Mouse (Mus musculus): ENCODE results near the gene Ptpre. TPM values are rescaled to one million over a fixed set of nuclear protein-coding genes. Genes with fewer than 3 reads are reported as not detected.

Ptpre gene
- polyA plus RNA-seq, 1 experiment from 2014 or later: 1.7 TPM

DNA sequence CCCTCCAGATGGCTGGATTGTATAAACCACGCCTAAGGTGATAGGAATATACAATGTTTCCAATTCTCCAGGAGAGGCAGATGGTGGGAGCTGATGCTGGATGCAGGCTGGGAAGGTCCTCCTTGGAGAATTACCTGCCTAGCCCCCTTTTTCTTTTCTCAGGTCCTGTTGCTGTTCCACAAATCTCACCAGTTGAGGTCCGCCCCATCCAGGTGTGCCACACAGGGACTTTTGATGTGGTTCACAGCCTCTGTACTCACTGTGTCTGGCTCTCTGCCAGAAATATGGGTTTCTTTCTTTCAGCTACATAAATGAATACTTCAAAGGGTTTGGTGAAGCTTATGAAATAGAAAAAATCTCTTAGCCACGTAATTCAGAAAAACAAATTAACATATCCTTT is 5.0 kb downstream of the Ptpre start:
- H3K27me3 ChIP-seq (ENCODE audit: control insufficient read depth, insufficient read depth, low read length): peaks cover 34% of the 10 kb centered on the region
- 0 out of 2 replicates have a peak, but pooled peaks cover 3% of the 10 kb centered on the region for H3K4me1 ChIP-seq (ENCODE audit: control insufficient read depth, insufficient read depth, low read length)
- no peak for ATAC-seq (replicated peaks; ENCODE audit: insufficient number of reproducible peaks, low FRiP score, low TSS enrichment)
- H3K9me3 ChIP-seq (replicated peaks; ENCODE audit: control insufficient read depth, low read length): no peaks in the 10 kb centered on the region
- no peaks in the 10 kb centered on the region for H3K36me3 ChIP-seq (ENCODE audit: control insufficient read depth, insufficient read depth, low read length)
- no peak overlapping the region for H3K9ac ChIP-seq (ENCODE audit: low read depth, low read length)
- no peak overlapping the region for H3K27ac ChIP-seq (ENCODE audit: low read depth, low read length)
- 81% methylated on average over 3 of the region's 3 CpGs for WGBS (ENCODE audit: insufficient replicate concordance)
- H3K4me2 ChIP-seq: no peak overlapping the region
- H3K4me3 ChIP-seq (ENCODE audit: low read depth, low read length): no peak overlapping the region

DNA sequence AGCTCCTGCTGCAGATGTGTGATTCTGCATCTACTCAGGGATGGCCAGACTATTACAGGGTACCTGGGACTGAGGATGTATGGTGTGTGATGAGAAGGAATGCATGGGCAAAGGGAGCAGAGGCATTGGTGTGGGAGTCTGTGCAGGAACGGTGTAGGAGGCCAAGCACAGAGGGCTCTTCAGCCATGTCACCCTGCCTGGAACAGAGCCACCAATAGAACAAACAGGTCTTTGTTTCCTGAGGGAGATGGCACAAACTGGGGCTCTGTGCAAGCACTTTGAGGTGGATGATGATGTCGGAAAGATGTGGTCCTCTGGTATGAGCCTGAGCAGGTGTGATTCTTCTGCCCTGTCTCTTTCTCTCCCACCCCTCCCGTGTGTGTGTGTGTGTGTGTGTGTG is 5.8 kb downstream of the Ptpre start:
- ATAC-seq (replicated peaks; ENCODE audit: insufficient number of reproducible peaks, low FRiP score, low TSS enrichment): no peak
- H3K9me3 ChIP-seq (replicated peaks; ENCODE audit: control insufficient read depth, low read length): no peaks in the 10 kb centered on the region
- no peak overlapping the region for H3K4me2 ChIP-seq
- H3K9ac ChIP-seq (ENCODE audit: low read depth, low read length): no peak overlapping the region
- 0 out of 2 replicates have a peak, but pooled peaks cover 3% of the 10 kb centered on the region for H3K4me1 ChIP-seq (ENCODE audit: control insufficient read depth, insufficient read depth, low read length)
- no peaks in the 10 kb centered on the region for H3K36me3 ChIP-seq (ENCODE audit: control insufficient read depth, insufficient read depth, low read length)
- H3K27ac ChIP-seq (ENCODE audit: low read depth, low read length): no peak overlapping the region
- no peak overlapping the region for H3K4me3 ChIP-seq (ENCODE audit: low read depth, low read length)
- H3K27me3 ChIP-seq (ENCODE audit: control insufficient read depth, insufficient read depth, low read length): peaks cover 32% of the 10 kb centered on the region
- 74% methylated on average over 3 of the region's 3 CpGs for WGBS (ENCODE audit: insufficient replicate concordance)

DNA sequence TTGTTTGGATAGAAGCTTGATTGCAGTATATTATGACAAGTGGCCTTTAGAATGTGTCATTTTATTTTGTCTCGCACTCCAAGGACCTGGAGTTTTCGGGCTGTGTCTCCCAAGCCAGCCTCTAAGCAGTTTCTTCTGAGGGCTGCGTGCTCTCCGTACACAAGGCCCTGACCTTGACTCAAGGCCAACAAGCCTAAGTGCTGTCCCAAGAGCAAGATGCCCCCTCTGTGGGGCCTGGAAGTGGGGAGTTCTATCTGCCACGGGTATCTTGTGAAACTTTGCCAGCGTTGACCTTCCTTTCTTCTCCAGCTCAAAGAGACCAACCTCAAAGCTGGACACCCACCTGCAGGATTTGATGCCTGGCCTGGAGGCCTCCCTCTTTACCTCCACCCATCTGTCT is 7.0 kb downstream of the Ptpre start:
- ATAC-seq (replicated peaks; ENCODE audit: insufficient number of reproducible peaks, low FRiP score, low TSS enrichment): no peak
- H3K9ac ChIP-seq (ENCODE audit: low read depth, low read length): no peak overlapping the region
- no peak overlapping the region for H3K4me2 ChIP-seq
- no peak overlapping the region for H3K4me3 ChIP-seq (ENCODE audit: low read depth, low read length)
- peaks cover 22% of the 10 kb centered on the region for H3K27me3 ChIP-seq (ENCODE audit: control insufficient read depth, insufficient read depth, low read length)
- no peaks in the 10 kb centered on the region for H3K9me3 ChIP-seq (replicated peaks; ENCODE audit: control insufficient read depth, low read length)
- no peaks in the 10 kb centered on the region for H3K4me1 ChIP-seq (ENCODE audit: control insufficient read depth, insufficient read depth, low read length)
- H3K27ac ChIP-seq (ENCODE audit: low read depth, low read length): no peak overlapping the region
- H3K36me3 ChIP-seq (ENCODE audit: control insufficient read depth, insufficient read depth, low read length): no peaks in the 10 kb centered on the region
- WGBS (ENCODE audit: insufficient replicate concordance): 79% methylated on average over 6 of the region's 6 CpGs

DNA sequence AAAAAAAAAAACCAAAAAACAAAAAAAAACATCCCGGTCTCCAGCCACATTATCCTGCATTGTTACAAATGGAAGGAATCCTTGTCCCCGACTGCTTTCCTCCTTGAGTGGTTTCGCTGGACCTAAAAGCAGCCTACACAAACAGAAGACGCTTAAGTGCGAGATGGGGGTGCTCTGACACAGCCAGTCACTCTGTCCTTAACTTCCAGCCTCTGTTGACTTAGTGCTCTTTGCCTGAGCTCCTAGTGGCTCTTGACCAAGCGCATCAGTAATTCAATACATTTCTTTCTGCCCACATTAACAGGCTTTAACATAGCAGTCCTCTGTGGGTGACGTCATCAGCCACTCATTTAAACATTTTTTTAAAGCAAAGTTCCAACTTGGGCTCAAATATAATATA is 8.7 kb downstream of the Ptpre start:
- H3K4me1 ChIP-seq (ENCODE audit: control insufficient read depth, insufficient read depth, low read length): no peaks in the 10 kb centered on the region
- no peaks in the 10 kb centered on the region for H3K9me3 ChIP-seq (replicated peaks; ENCODE audit: control insufficient read depth, low read length)
- H3K4me2 ChIP-seq: no peak overlapping the region
- H3K4me3 ChIP-seq (ENCODE audit: low read depth, low read length): no peak overlapping the region
- no peak overlapping the region for H3K9ac ChIP-seq (ENCODE audit: low read depth, low read length)
- ATAC-seq (replicated peaks; ENCODE audit: insufficient number of reproducible peaks, low FRiP score, low TSS enrichment): no peak
- no peaks in the 10 kb centered on the region for H3K36me3 ChIP-seq (ENCODE audit: control insufficient read depth, insufficient read depth, low read length)
- peaks cover 13% of the 10 kb centered on the region; the same call in 1 of the 2 replicates for H3K27me3 ChIP-seq (ENCODE audit: control insufficient read depth, insufficient read depth, low read length)
- no peak overlapping the region for H3K27ac ChIP-seq (ENCODE audit: low read depth, low read length)
- 58% methylated on average over 7 of the region's 7 CpGs for WGBS (ENCODE audit: insufficient replicate concordance)

DNA sequence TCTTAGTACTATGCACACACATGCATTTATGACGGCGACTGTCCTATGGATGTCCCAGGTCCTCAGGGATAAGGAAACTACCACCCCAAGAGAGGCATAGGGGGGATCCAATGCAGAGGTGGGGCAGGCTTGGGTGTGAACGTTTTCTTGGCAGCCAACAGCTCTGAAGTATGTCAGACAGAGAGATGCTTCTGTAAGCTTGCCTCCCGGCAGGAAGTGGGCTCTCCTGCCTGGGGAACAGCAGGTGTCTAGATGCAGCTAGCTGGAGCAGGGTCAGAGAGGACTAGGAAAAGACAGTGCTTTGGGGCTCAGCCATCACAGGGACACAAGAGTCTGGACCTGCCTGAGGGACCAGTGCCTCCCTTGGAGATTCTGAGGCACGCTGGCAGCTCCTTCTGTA is 9.2 kb downstream of the Ptpre start:
- 59% methylated on average over 5 of the region's 5 CpGs for WGBS (ENCODE audit: insufficient replicate concordance)

DNA sequence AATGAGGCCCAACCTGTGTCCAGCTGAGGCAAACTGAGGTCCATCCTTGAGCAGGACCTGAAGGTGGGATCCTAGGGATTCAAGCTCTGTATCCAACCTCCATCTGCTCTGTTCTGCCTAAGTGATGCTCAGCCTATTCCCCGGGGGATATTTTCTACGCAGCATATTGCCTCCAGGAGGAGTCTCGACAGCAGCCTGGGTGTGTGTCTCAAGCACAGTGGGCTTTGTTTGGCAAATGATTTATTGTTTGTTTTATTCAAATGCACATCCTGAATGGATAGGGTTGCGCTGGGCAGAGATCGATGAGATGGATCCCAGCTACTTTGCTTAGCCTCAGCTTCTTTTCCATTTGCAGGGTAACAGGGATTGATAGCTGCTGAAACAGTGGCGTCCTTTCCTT is 11.2 kb downstream of the Ptpre start:
- WGBS (ENCODE audit: insufficient replicate concordance): 75% methylated on average over 6 of the region's 6 CpGs
- Histone ChIP-seq H3K27me3 (ENCODE audit: control insufficient read depth, insufficient read depth, low read length) (peaks cover 11% of the 10 kb centered on the region; the same call in 1 of the 2 replicates), H3K9me3 (replicated peaks; ENCODE audit: control insufficient read depth, low read length) (no peaks in the 10 kb centered on the region), H3K36me3 (ENCODE audit: control insufficient read depth, insufficient read depth, low read length) (no peaks in the 10 kb centered on the region), H3K27ac (ENCODE audit: low read depth, low read length) (no peak overlapping the region), H3K4me3 (ENCODE audit: low read depth, low read length) (no peak overlapping the region), H3K4me2 (no peak overlapping the region), H3K9ac (ENCODE audit: low read depth, low read length) (no peak overlapping the region), H3K4me1 (ENCODE audit: control insufficient read depth, insufficient read depth, low read length) (0 out of 2 replicates have a peak, but pooled peaks cover 5% of the 10 kb centered on the region)
- no peak for ATAC-seq (replicated peaks; ENCODE audit: insufficient number of reproducible peaks, low FRiP score, low TSS enrichment)

More for the DNA sequence above, 9.2 kb downstream of the Ptpre start:
- Histone ChIP-seq H3K4me3 (ENCODE audit: low read depth, low read length) (no peak overlapping the region), H3K27me3 (ENCODE audit: control insufficient read depth, insufficient read depth, low read length) (peaks cover 13% of the 10 kb centered on the region; the same call in 1 of the 2 replicates), H3K9ac (ENCODE audit: low read depth, low read length) (no peak overlapping the region), H3K27ac (ENCODE audit: low read depth, low read length) (no peak overlapping the region), H3K9me3 (replicated peaks; ENCODE audit: control insufficient read depth, low read length) (no peaks in the 10 kb centered on the region), H3K4me2 (no peak overlapping the region), H3K4me1 (ENCODE audit: control insufficient read depth, insufficient read depth, low read length) (0 out of 2 replicates have a peak, but pooled peaks cover 3% of the 10 kb centered on the region), H3K36me3 (ENCODE audit: control insufficient read depth, insufficient read depth, low read length) (no peaks in the 10 kb centered on the region)
- no peak for ATAC-seq (replicated peaks; ENCODE audit: insufficient number of reproducible peaks, low FRiP score, low TSS enrichment)

DNA sequence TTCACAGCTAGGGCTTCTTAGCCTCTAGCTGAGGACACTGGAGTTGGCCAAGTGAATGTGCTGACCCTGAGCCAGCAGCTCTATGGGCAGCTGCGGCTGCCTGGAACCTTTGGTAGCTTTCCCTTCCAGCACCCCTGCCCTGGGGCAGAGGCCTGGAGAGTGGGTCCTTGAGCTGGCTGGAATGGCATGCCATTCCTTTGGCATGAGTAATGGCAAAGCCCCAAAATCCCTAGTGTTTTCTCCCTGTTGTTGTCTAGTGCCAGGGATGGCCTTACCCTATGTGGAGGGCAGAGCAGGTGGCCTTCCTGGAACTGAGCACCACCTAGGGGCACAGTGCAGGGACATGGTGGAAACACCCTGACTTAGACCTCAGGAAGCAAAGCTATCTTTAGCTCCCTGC is 14.3 kb downstream of the Ptpre start:
- Histone ChIP-seq H3K27me3 (ENCODE audit: control insufficient read depth, insufficient read depth, low read length) (peaks cover 7% of the 10 kb centered on the region; the same call in 1 of the 2 replicates), H3K4me3 (ENCODE audit: low read depth, low read length) (no peak overlapping the region), H3K36me3 (ENCODE audit: control insufficient read depth, insufficient read depth, low read length) (no peaks in the 10 kb centered on the region), H3K9ac (ENCODE audit: low read depth, low read length) (no peak overlapping the region), H3K4me2 (no peak overlapping the region), H3K27ac (ENCODE audit: low read depth, low read length) (no peak overlapping the region), H3K9me3 (replicated peaks; ENCODE audit: control insufficient read depth, low read length) (no peaks in the 10 kb centered on the region), H3K4me1 (ENCODE audit: control insufficient read depth, insufficient read depth, low read length) (0 out of 2 replicates have a peak, but pooled peaks cover 5% of the 10 kb centered on the region)
- ATAC-seq (replicated peaks; ENCODE audit: insufficient number of reproducible peaks, low FRiP score, low TSS enrichment): no peak
- WGBS (ENCODE audit: insufficient replicate concordance): 59% methylated on average over 1 of the region's 1 CpGs

DNA sequence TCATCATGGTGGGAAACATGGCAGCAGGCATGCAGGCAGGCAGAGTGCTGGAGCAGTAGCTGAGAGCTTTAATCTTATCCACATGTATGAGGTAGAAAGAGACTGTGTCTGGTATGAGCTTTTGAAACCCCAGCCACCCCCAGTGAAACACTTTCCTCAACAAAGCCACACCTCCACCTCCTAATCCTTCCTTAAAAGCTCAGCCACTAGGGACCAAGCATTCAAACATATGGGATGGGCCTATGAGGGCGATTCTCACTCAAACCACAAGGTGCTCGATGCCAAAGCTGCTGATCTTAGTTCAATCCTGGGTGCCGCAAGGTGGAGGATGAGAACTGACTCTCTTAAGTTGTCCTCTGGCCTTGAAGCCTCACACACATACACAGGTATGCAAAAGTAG is 16.3 kb downstream of the Ptpre start:
- Histone ChIP-seq H3K36me3 (ENCODE audit: control insufficient read depth, insufficient read depth, low read length) (no peaks in the 10 kb centered on the region), H3K9me3 (replicated peaks; ENCODE audit: control insufficient read depth, low read length) (no peaks in the 10 kb centered on the region), H3K4me3 (ENCODE audit: low read depth, low read length) (no peak overlapping the region), H3K9ac (ENCODE audit: low read depth, low read length) (no peak overlapping the region), H3K27ac (ENCODE audit: low read depth, low read length) (no peak overlapping the region), H3K4me1 (ENCODE audit: control insufficient read depth, insufficient read depth, low read length) (0 out of 2 replicates have a peak, but pooled peaks cover 5% of the 10 kb centered on the region), H3K27me3 (ENCODE audit: control insufficient read depth, insufficient read depth, low read length) (peaks cover 7% of the 10 kb centered on the region; the same call in 1 of the 2 replicates), H3K4me2 (no peak overlapping the region)
- 77% methylated on average over 3 of the region's 3 CpGs for WGBS (ENCODE audit: insufficient replicate concordance)
- no peak for ATAC-seq (replicated peaks; ENCODE audit: insufficient number of reproducible peaks, low FRiP score, low TSS enrichment)

DNA sequence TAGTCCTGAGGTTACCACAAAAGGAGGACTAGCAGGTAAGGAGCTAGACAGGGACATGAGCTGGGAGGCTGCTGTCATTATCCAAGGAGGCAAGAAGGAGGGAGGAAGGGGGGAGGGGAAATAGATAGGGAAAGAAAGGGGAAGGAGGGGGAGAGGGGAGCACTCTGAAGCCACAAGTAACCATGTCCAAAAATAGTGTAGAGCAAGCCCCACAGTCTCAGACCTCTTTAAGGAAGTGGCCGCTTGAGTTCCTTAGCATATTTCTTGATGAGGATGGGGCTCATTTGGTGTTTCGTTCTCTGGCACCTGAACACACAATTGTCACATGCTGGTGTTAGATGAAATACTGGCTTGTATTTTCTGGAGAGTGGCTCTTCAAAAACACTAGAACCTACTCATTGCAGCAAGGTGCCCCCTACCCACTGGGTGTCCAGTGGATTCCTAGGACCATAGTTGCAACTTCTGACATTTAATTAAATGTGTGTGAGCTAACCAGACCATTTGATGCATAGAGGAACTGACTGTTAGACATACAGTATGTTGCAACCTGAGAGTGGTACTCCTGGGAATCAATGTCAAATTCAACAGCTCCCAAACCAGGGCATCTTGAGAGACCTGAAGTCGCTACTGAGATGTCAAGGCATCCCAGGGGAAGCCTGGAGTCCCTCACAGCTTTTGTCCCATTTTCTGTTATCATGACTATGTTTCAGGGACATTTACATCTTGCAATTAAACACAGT is 19.6 kb downstream of the Ptpre start:
- Histone ChIP-seq H3K27me3 (ENCODE audit: control insufficient read depth, insufficient read depth, low read length) (no peaks in the 10 kb centered on the region), H3K36me3 (ENCODE audit: control insufficient read depth, insufficient read depth, low read length) (no peaks in the 10 kb centered on the region), H3K4me3 (ENCODE audit: low read depth, low read length) (no peak overlapping the region), H3K9me3 (replicated peaks; ENCODE audit: control insufficient read depth, low read length) (no peaks in the 10 kb centered on the region), H3K27ac (ENCODE audit: low read depth, low read length) (no peak overlapping the region), H3K4me1 (ENCODE audit: control insufficient read depth, insufficient read depth, low read length) (no peaks in the 10 kb centered on the region), H3K4me2 (no peak overlapping the region), H3K9ac (ENCODE audit: low read depth, low read length) (no peak overlapping the region)
- 62% methylated on average over 3 of the region's 3 CpGs for WGBS (ENCODE audit: insufficient replicate concordance)
- ATAC-seq (replicated peaks; ENCODE audit: insufficient number of reproducible peaks, low FRiP score, low TSS enrichment): no peak
